Mouse (Mus musculus): ENCODE data around the gene Btf3.

GRCm38 (mm10) chr13:98263458-98263987, 53.3 kb downstream of the Btf3 start:
- no peak for TF ChIP-seq HCFC1 (IDR thresholded peaks at IDR 0.05; ENCODE audit: borderline replicate concordance, insufficient read depth, low read length)
- TF ChIP-seq CHD2 (IDR thresholded peaks at IDR 0.05; ENCODE audit: low read depth, low read length), result no peak
- TF ChIP-seq MAFK (IDR thresholded peaks at IDR 0.05; ENCODE audit: insufficient read depth, low read depth, low read length), result no peak
- no peak for TF ChIP-seq ZC3H11A (IDR thresholded peaks at IDR 0.05; ENCODE audit: borderline replicate concordance, low read depth, low read length)
